Mouse (Mus musculus) MN1 (cell line): ENCODE data around the gene Fut2.
A peak's percentile ranks its signal among the peaks of the same experiment; 100 is the strongest.

Experiments
- DNase-seq: peaks from one replicate; pipeline ENCODE4 v3.0.0-alpha.2; 2016; ENCODE audit warnings: low spot score

Gene Fut2

GRCm38 (mm10) chr7:45702809-45703520 lies 36.8 kb upstream of the Fut2 start:
- DNase-seq, result no peak

DNA sequence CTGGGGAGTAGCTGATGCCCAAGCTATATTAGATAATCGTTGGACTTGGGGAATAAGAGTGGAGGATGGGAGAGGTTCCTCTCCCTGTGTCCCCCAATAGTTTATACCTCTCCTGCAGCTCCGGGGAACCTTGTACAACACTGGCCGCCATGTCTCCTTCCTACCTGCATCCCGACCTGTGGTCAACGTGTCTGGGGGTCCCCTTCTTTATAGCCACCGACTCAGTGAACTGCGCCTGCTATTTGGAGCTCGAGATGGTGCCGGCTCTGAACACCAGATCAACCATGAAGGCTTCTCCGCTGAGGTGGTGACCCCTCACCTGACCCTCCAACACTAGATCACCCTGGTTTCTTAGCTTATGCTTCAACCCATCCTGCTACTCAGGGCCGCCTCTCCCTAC lies 36.1 kb upstream of the Fut2 start:
- DNase-seq, result no peak

DNA sequence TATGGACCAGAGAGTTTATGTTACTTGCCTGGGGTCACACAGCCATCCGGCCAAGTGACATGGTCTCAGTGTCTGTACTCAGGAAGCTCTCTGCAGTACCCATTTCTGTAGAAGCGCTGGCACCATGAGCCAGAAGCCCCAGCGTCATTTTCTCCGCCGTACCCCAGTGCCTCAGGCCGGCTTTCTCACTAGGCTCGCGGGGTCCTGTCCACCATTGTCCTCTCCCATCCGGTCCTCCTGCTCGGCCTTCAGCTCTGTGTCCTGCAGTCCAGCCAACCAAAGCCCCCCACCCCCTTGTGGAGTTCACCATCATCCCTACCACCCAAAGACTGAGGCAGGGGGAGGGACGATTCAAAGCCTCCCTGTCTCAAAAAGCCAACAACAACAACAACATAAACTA lies 35.4 kb upstream of the Fut2 start:
- DNase-seq, result no peak

GRCm38 (mm10) chr7:45701072-45701471 lies 34.9 kb upstream of the Fut2 start:
- peak; percentile 71 for DNase-seq

DNA sequence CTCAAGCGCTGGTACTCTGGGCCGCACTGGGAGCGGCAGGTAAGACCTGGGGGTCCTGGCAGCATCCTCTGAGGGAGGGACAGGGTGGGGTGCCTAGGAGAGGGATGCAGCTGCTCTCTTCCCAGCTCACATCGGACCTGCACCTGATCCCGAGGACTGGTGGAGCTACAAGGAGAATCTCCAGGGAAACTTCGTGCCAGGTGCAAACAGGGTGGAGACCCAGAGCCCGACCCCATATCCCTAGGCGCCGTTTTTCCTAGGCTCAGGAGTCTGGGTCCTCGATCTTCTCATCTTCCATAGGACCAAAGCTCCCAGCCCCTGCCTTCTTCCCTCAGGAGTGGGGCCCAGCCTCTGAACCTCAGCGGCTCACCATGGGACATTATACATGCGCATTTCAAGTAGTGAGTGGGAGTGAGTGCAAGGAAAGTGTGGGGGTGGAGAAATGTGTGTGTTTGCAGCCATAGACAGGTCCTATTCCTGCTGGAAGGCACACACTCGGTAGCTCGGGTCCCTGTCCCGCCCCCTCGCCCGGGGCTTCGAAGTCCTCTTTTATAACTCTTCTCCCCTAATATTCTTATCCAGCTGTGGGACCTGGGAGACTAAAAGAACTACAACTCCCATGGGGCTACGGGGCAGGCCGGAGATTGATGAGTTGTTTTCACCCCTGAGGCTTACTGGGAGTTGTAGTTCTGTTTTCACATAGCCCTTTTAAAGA lies 34.3 kb upstream of the Fut2 start:
- DNase-seq, result peak; percentile 88

DNA sequence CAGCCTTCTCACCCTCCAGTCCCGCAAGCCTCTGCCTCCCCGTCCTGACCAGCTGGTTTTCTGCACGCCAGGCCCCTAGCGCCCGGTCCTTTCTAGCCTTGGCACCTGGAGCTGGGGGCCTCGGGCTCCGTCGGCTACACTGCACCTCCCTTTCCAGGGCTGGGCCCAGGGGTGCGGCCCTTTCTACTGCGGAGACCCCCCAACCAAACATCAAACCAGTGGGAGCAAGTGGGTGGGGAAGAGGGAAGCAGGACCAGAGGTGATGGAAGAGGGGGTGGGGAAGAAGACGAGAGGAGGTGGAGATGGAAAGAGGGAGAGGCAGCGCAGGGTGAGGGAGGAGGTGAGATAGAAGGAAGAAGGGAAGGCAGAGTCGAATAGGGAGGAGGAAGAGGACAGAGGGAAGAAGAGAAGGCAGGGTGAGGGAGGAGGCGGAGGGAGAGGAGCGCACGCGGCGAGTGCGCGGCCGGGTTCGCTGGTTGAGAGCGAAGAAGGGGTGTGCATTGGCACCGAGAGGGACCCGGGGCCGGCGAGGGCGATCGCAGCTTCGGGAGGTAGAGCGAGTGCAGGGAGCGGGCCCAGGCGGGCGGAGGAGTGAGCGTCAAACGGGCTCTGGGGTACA lies 33.4 kb upstream of the Fut2 start, which contains the start of gene Car11:
Gene Car11, plus strand, starts transcription at position 321 of the 619 bp plus-strand sequence.
- DNase-seq, result no peak

GRCm38 (mm10) chr7:45697894-45698293 lies 31.7 kb upstream of the Fut2 start:
- DNase-seq, result no peak

GRCm38 (mm10) chr7:45695098-45695497 lies 28.9 kb upstream of the Fut2 start:
- no peak for DNase-seq

- no peak for DNase-seq
Measured at GRCm38 (mm10) chr7:45693921-45694591, 27.9 kb upstream of the Fut2 start, which contains the start of gene Sec1. Gene Sec1 (minus strand): TSS chr7:45694402.

GRCm38 (mm10) chr7:45692364-45692763 lies 26.2 kb upstream of the Fut2 start:
- no peak for DNase-seq

DNA sequence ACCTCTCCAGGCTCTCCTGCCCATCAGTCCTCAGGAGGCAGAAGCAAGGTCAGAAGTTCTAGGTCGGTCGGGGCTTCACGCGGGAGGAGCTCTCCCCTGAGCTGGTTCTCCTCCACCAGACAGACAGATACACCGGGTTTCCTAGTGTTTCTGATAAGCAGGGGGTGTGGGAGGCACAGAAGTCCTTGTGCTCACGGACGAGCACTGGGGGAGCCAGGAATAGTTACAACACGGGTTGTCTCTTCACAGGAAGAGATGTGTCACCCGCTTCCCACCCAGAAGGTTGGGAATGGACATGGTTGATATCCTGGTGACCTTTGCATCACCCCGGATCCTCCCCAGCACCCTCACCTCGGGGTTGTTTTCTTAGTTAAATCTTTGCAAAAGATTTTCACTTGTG lies 23.6 kb upstream of the Fut2 start:
- no peak for DNase-seq

DNA sequence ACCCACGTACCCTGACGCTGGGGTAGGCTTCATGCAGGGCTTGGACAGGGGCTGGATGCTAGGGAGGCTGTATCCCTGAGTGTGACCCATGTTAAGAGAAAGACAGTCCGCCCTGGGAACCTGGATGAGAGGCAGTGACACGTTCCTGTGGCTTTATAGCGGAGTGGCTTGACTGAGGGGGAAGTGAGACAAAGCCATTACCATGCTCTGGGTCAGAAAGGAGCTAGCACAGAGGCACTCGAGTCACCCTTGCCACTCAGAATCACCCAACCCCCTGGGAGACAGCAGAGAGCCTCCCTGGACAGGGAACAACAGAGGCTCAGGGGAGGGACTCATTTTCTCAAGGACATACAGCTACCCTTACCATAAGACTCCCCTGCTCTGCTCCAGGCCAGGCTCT lies 22.9 kb upstream of the Fut2 start:
- DNase-seq, result no peak

DNA sequence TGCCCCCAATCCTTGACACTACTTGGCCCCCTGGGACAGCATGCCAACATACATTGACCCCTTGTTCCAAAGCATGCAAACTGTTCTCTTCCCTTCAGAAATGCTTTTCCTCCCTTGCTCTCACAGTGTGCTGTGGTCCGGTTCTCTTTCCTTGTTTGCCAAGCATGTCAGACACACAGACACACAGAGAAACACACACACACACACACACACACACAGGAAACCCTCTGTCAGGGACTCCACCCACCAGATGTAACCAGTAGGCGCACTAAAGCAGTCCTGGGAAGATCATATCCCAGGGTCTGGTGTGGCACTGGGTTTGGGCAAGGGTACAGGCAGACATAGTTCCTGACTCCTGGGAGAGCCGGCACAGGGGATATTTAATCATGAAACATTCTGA lies 20.6 kb upstream of the Fut2 start:
- no peak for DNase-seq

DNA sequence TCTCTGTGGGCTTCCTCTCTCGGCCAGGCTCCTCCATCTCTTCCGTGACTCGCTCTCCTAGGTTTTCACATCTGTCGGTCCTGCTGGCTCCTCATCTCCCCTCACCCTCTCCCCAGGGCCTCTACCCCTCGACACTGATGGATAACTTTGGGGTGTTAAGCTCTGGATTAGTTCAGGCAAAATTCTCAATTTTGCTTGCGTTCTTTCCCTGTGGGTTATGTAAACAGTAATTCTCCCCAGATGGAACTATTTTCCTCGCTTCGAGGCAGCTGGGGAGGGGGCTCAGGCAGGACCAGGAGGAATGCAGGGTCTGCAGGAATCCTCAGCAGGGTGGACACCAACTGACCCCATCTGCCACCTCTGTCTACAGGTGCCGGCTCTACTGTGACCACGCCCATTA lies 19.6 kb upstream of the Fut2 start:
- DNase-seq, result no peak

GRCm38 (mm10) chr7:45683396-45684050 lies 17.3 kb upstream of the Fut2 start, which contains the start of gene Ntn5:
Gene Ntn5 (plus strand): TSS chr7:45684022.
- DNase-seq, result no peak

GRCm38 (mm10) chr7:45682144-45683126 lies 16.2 kb upstream of the Fut2 start:
- peak; percentile 88 for DNase-seq

GRCm38 (mm10) chr7:45681046-45681736 lies 15.0 kb upstream of the Fut2 start:
- DNase-seq, result no peak

- DNase-seq, result peak; percentile 49
Measured at GRCm38 (mm10) chr7:45679966-45680621, 13.9 kb upstream of the Fut2 start.

DNA sequence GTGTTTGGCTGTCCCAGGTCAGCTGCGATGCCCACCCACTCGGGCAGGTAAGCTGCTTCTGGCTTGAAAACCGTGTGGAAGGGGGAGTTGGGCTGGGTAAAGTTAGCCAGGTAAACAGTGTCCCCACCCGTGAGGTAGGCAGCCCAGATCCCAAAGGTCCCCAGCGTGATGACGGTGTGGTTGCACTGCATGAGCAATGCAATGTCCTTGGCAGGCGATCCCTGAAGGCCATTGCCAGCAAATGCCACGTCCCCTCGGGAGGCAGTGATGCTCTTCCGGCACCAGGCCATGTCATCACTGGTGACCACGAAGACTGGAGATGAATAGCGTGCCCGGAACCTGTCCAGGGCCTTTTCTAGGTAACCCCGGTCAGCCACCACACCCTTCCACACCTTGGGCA lies 12.3 kb upstream of the Fut2 start:
- no peak for DNase-seq
